Mouse (Mus musculus): Measurements from ENCODE around the gene Pld1.

Pld1 gene

GRCm38 (mm10) chr3:28158916-28159315 is 220.4 kb downstream of the Pld1 start:
- DNase-seq (ENCODE audit: low read depth): no peak

GRCm38 (mm10) chr3:28162346-28162745 is 223.9 kb downstream of the Pld1 start:
- no peak for DNase-seq (ENCODE audit: low read depth)

GRCm38 (mm10) chr3:28164678-28165077 is 226.2 kb downstream of the Pld1 start:
- DNase-seq (ENCODE audit: low read depth): no peak

GRCm38 (mm10) chr3:28165598-28165997 is 227.1 kb downstream of the Pld1 start:
- peak; percentile 85 for DNase-seq (ENCODE audit: low read depth)

- DNase-seq (ENCODE audit: low read depth): no peak
Measured at GRCm38 (mm10) chr3:28167796-28168505, 229.5 kb downstream of the Pld1 start.

- DNase-seq (ENCODE audit: low read depth): peak; percentile 89
Measured at GRCm38 (mm10) chr3:28170911-28171618, 232.6 kb downstream of the Pld1 start.

- no peak for DNase-seq (ENCODE audit: low read depth)
Measured at GRCm38 (mm10) chr3:28175997-28176967, 237.8 kb downstream of the Pld1 start.

GRCm38 (mm10) chr3:28178333-28178732 is 239.8 kb downstream of the Pld1 start:
- no peak for DNase-seq (ENCODE audit: low read depth)

Measured in naive thymus-derived CD4-positive, alpha-beta T cell, adult 2 months (primary cell).